Mouse (Mus musculus): ENCODE data around the gene Mad2l2.

- TF ChIP-seq HCFC1 (IDR thresholded peaks at IDR 0.05; ENCODE audit: borderline replicate concordance, insufficient read depth, low read length) (no peak), CHD2 (IDR thresholded peaks at IDR 0.05; ENCODE audit: low read depth, low read length) (0 out of 2 replicates have a peak, but pooled peaks have one; percentile 21), ZC3H11A (IDR thresholded peaks at IDR 0.05; ENCODE audit: borderline replicate concordance, low read depth, low read length) (no peak), MAFK (IDR thresholded peaks at IDR 0.05; ENCODE audit: insufficient read depth, low read depth, low read length) (no peak), ZNF384 (IDR thresholded peaks at IDR 0.05; ENCODE audit: low read depth, low read length) (no peak)
Observed at GRCm38 (mm10) chr4:148154006-148154405, 23.8 kb downstream of the Mad2l2 start.
